Mouse (Mus musculus): ENCODE measurements around the gene March1.

- peak; percentile 47 for TF ChIP-seq CTCF (conservative IDR thresholded peaks at IDR 0.05; ENCODE audit: low read length)
- TF ChIP-seq NANOG (IDR thresholded peaks at IDR 0.05; ENCODE audit: borderline replicate concordance, low read length), result no peak
- no peak for TF ChIP-seq POU5F1 (IDR thresholded peaks at IDR 0.05; ENCODE audit: borderline replicate concordance, low read length)
Measured at GRCm38 (mm10) chr8:66450691-66451090, 833.0 kb downstream of the March1 start.

All from E14TG2a.4 (cell line).